Mouse (Mus musculus) cerebellum, postnatal 4 days (tissue): ENCODE measurements at regions not wholly inside any gene's neighbourhood (a gene's known extent, or its start where the extent isn't known, plus 50 kb on each side); places are given as distances from the start of the nearest gene placed in this dataset.

Experiments
- DNase-seq, 2 experiments: peaks; one replicate each; pipeline ENCODE4 v3.0.0; 2022; ENCODE audit warnings: low spot score in 2 of 2, mixed read lengths in 1 of 2

- no peak for DNase-seq
Measured at GRCm38 (mm10) chr11:17629541-17630171, 324.0 kb downstream of the Etaa1 start.

GRCm38 (mm10) chr11:17630172-17630553 is 323.5 kb downstream of the Etaa1 start:
- no peak for DNase-seq

- no peak for DNase-seq
Measured at GRCm38 (mm10) chr11:17637158-17637557, 316.5 kb downstream of the Etaa1 start.

GRCm38 (mm10) chr11:17639922-17640321 is 313.8 kb downstream of the Etaa1 start:
- no peak for DNase-seq

- no peak for DNase-seq
Measured at GRCm38 (mm10) chr11:17647441-17647840, 306.2 kb downstream of the Etaa1 start.

GRCm38 (mm10) chr11:17651389-17652156 is 302.1 kb downstream of the Etaa1 start:
- DNase-seq = no peak

GRCm38 (mm10) chr11:17655840-17656239 is 297.8 kb downstream of the Etaa1 start:
- DNase-seq = no peak

GRCm38 (mm10) chr11:17657720-17658119 is 296.0 kb downstream of the Etaa1 start:
- DNase-seq = no peak

- DNase-seq = no peak
Measured at GRCm38 (mm10) chr11:17658289-17658688, 295.4 kb downstream of the Etaa1 start.

- no peak for DNase-seq
Measured at GRCm38 (mm10) chr11:17658717-17659116, 295.0 kb downstream of the Etaa1 start.

GRCm38 (mm10) chr11:17663893-17664292 is 289.8 kb downstream of the Etaa1 start:
- peak in 1 of 2 experiments; percentile 39 for DNase-seq

- DNase-seq = no peak
Measured at GRCm38 (mm10) chr11:17665624-17666552, 287.8 kb downstream of the Etaa1 start.

GRCm38 (mm10) chr11:17680998-17681397 is 272.7 kb downstream of the Etaa1 start:
- DNase-seq = no peak

- peak in 1 of 2 experiments; percentile 39 for DNase-seq
Measured at GRCm38 (mm10) chr11:17685711-17686113, 268.0 kb downstream of the Etaa1 start.

GRCm38 (mm10) chr11:17686806-17687205 is 266.9 kb downstream of the Etaa1 start:
- no peak for DNase-seq

- DNase-seq = no peak
Measured at GRCm38 (mm10) chr11:17694145-17694544, 259.5 kb downstream of the Etaa1 start.

- DNase-seq = no peak
Measured at GRCm38 (mm10) chr11:17708769-17709168, 244.9 kb downstream of the Etaa1 start.

- DNase-seq = no peak
Measured at GRCm38 (mm10) chr11:17722051-17722450, 231.6 kb downstream of the Etaa1 start.

- DNase-seq = no peak
Measured at GRCm38 (mm10) chr11:17727258-17728034, 226.2 kb downstream of the Etaa1 start.

GRCm38 (mm10) chr11:17733075-17733474 is 220.6 kb downstream of the Etaa1 start:
- DNase-seq = no peak

GRCm38 (mm10) chr11:17734519-17734918 is 219.2 kb downstream of the Etaa1 start:
- no peak for DNase-seq
